Mouse (Mus musculus): Measurements from ENCODE around the gene Sorcs2. TPM values are rescaled to one million over a fixed set of nuclear protein-coding genes. Genes with fewer than 3 reads are reported as not detected.
"Not testable (repeated sequence)": the region's sequence is repeated elsewhere in the genome, so short reads cannot be mapped to it uniquely, and the experiment has no call there.

Sorcs2 gene
- polyA plus RNA-seq, 1 experiment from 2014 or later: 11.5 TPM

- no peak overlapping the region for H3K27ac ChIP-seq
- H3K27me3 ChIP-seq (ENCODE audit: control insufficient read depth, insufficient read depth, low read length): no peaks in the 10 kb centered on the region; the same call in 1 of the 2 replicates
- no peaks in the 10 kb centered on the region for H3K9me3 ChIP-seq (ENCODE audit: control insufficient read depth, low read length)
- ATAC-seq (ENCODE audit: low FRiP score): no peak
- H3K4me2 ChIP-seq (replicated peaks): peak overlapping the region; percentile 99
- H3K36me3 ChIP-seq (replicated peaks; ENCODE audit: control insufficient read depth, insufficient read depth): no peaks in the 10 kb centered on the region
- DNase-seq (ENCODE audit: low spot score): peak; percentile 71
- 74% methylated on average over 3 of the region's 3 CpGs for WGBS
- no peak overlapping the region for H3K9ac ChIP-seq
- H3K4me1 ChIP-seq (replicated peaks; ENCODE audit: control insufficient read depth, insufficient read depth, low read length): peaks cover 24% of the 10 kb centered on the region
- H3K4me3 ChIP-seq (replicated peaks; ENCODE audit: low read length): peak overlapping the region; percentile 87; the same call in 1 of the 2 replicates
These were observed 1.9 kb downstream of the Sorcs2 start for GRCm38 (mm10) chr5:36396011-36396410.

GRCm38 (mm10) chr5:36394840-36395515 is 3.0 kb downstream of the Sorcs2 start:
- H3K4me1 ChIP-seq (replicated peaks; ENCODE audit: control insufficient read depth, insufficient read depth, low read length): peaks cover 24% of the 10 kb centered on the region
- H3K4me3 ChIP-seq (replicated peaks; ENCODE audit: low read length): no peak overlapping the region
- 36% methylated on average over 11 of the region's 11 CpGs for WGBS
- no peak for DNase-seq (ENCODE audit: low spot score)
- no peaks in the 10 kb centered on the region for H3K9me3 ChIP-seq (ENCODE audit: control insufficient read depth, low read length)
- no peak overlapping the region for H3K27ac ChIP-seq
- no peaks in the 10 kb centered on the region for H3K27me3 ChIP-seq (ENCODE audit: control insufficient read depth, insufficient read depth, low read length)
- no peaks in the 10 kb centered on the region for H3K36me3 ChIP-seq (replicated peaks; ENCODE audit: control insufficient read depth, insufficient read depth)
- peak overlapping the region; percentile 99; the same call in 1 of the 2 replicates for H3K4me2 ChIP-seq (replicated peaks)
- H3K9ac ChIP-seq: no peak overlapping the region
- ATAC-seq (ENCODE audit: low FRiP score): no peak

GRCm38 (mm10) chr5:36391751-36392150 is 6.2 kb downstream of the Sorcs2 start:
- no peak for ATAC-seq (ENCODE audit: low FRiP score)
- no peak overlapping the region for H3K4me2 ChIP-seq (replicated peaks)
- 76% methylated on average over 4 of the region's 4 CpGs for WGBS
- no peaks in the 10 kb centered on the region for H3K36me3 ChIP-seq (replicated peaks; ENCODE audit: control insufficient read depth, insufficient read depth)
- H3K9ac ChIP-seq: no peak overlapping the region
- no peak overlapping the region for H3K27ac ChIP-seq
- H3K4me1 ChIP-seq (replicated peaks; ENCODE audit: control insufficient read depth, insufficient read depth, low read length): peaks cover 18% of the 10 kb centered on the region
- no peak for DNase-seq (ENCODE audit: low spot score)
- H3K27me3 ChIP-seq (ENCODE audit: control insufficient read depth, insufficient read depth, low read length): no peaks in the 10 kb centered on the region
- no peak overlapping the region for H3K4me3 ChIP-seq (replicated peaks; ENCODE audit: low read length)
- no peaks in the 10 kb centered on the region for H3K9me3 ChIP-seq (ENCODE audit: control insufficient read depth, low read length)

GRCm38 (mm10) chr5:36390591-36390927 is 7.4 kb downstream of the Sorcs2 start:
- DNase-seq (ENCODE audit: low spot score); H3K27ac ChIP-seq; H3K9ac ChIP-seq; H3K9me3 ChIP-seq (ENCODE audit: control insufficient read depth, low read length); H3K27me3 ChIP-seq (ENCODE audit: control insufficient read depth, insufficient read depth, low read length); H3K4me2 ChIP-seq (replicated peaks); ATAC-seq (ENCODE audit: low FRiP score); H3K4me1 ChIP-seq (replicated peaks; ENCODE audit: control insufficient read depth, insufficient read depth, low read length); H3K36me3 ChIP-seq (replicated peaks; ENCODE audit: control insufficient read depth, insufficient read depth); H3K4me3 ChIP-seq (replicated peaks; ENCODE audit: low read length): not testable (repeated sequence)

- Histone ChIP-seq H3K4me1 (replicated peaks; ENCODE audit: control insufficient read depth, insufficient read depth, low read length) (0 out of 2 replicates have a peak, but pooled peaks cover under 1% of the 10 kb centered on the region), H3K36me3 (replicated peaks; ENCODE audit: control insufficient read depth, insufficient read depth) (no peaks in the 10 kb centered on the region), H3K27me3 (ENCODE audit: control insufficient read depth, insufficient read depth, low read length) (no peaks in the 10 kb centered on the region), H3K4me3 (replicated peaks; ENCODE audit: low read length) (no peak overlapping the region), H3K9me3 (ENCODE audit: control insufficient read depth, low read length) (no peaks in the 10 kb centered on the region), H3K27ac (no peak overlapping the region), H3K4me2 (replicated peaks) (no peak overlapping the region), H3K9ac (no peak overlapping the region)
- 89% methylated on average over 9 of the region's 9 CpGs for WGBS
- no peak for ATAC-seq (ENCODE audit: low FRiP score)
- DNase-seq (ENCODE audit: low spot score): no peak
These were observed 8.0 kb downstream of the Sorcs2 start for GRCm38 (mm10) chr5:36389731-36390590.

- H3K4me2 ChIP-seq (replicated peaks): no peak overlapping the region
- no peaks in the 10 kb centered on the region for H3K36me3 ChIP-seq (replicated peaks; ENCODE audit: control insufficient read depth, insufficient read depth)
- no peaks in the 10 kb centered on the region for H3K4me1 ChIP-seq (replicated peaks; ENCODE audit: control insufficient read depth, insufficient read depth, low read length)
- H3K4me3 ChIP-seq (replicated peaks; ENCODE audit: low read length): no peak overlapping the region
- no peak for ATAC-seq (ENCODE audit: low FRiP score)
- 45% methylated on average over 5 of the region's 5 CpGs for WGBS
- H3K27me3 ChIP-seq (ENCODE audit: control insufficient read depth, insufficient read depth, low read length): no peaks in the 10 kb centered on the region
- H3K9ac ChIP-seq: no peak overlapping the region
- no peak for DNase-seq (ENCODE audit: low spot score)
- no peak overlapping the region for H3K27ac ChIP-seq
- H3K9me3 ChIP-seq (ENCODE audit: control insufficient read depth, low read length): no peaks in the 10 kb centered on the region
These were observed 12.9 kb downstream of the Sorcs2 start for GRCm38 (mm10) chr5:36385062-36385461.

- Histone ChIP-seq H3K4me1 (replicated peaks; ENCODE audit: control insufficient read depth, insufficient read depth, low read length) (no peaks in the 10 kb centered on the region), H3K4me2 (replicated peaks) (no peak overlapping the region)
These were observed 14.5 kb downstream of the Sorcs2 start for GRCm38 (mm10) chr5:36383431-36383830.

GRCm38 (mm10) chr5:36382721-36383120 is 15.2 kb downstream of the Sorcs2 start:
- H3K9ac ChIP-seq: no peak overlapping the region
- H3K4me2 ChIP-seq (replicated peaks): no peak overlapping the region
- no peaks in the 10 kb centered on the region for H3K27me3 ChIP-seq (ENCODE audit: control insufficient read depth, insufficient read depth, low read length)
- no peak for DNase-seq (ENCODE audit: low spot score)
- H3K4me3 ChIP-seq (replicated peaks; ENCODE audit: low read length): no peak overlapping the region
- no peaks in the 10 kb centered on the region for H3K4me1 ChIP-seq (replicated peaks; ENCODE audit: control insufficient read depth, insufficient read depth, low read length)
- 86% methylated on average over 4 of the region's 4 CpGs for WGBS
- no peaks in the 10 kb centered on the region for H3K36me3 ChIP-seq (replicated peaks; ENCODE audit: control insufficient read depth, insufficient read depth)
- ATAC-seq (ENCODE audit: low FRiP score): no peak
- no peaks in the 10 kb centered on the region for H3K9me3 ChIP-seq (ENCODE audit: control insufficient read depth, low read length)
- no peak overlapping the region for H3K27ac ChIP-seq

More at GRCm38 (mm10) chr5:36383431-36383830, 14.5 kb downstream of the Sorcs2 start:
- H3K27me3 ChIP-seq (ENCODE audit: control insufficient read depth, insufficient read depth, low read length): no peaks in the 10 kb centered on the region
- H3K36me3 ChIP-seq (replicated peaks; ENCODE audit: control insufficient read depth, insufficient read depth): no peaks in the 10 kb centered on the region
- H3K9me3 ChIP-seq (ENCODE audit: control insufficient read depth, low read length): no peaks in the 10 kb centered on the region
- no peak overlapping the region for H3K4me3 ChIP-seq (replicated peaks; ENCODE audit: low read length)
- ATAC-seq (ENCODE audit: low FRiP score) (no peak), DNase-seq (ENCODE audit: low spot score) (no peak)
- H3K9ac ChIP-seq: no peak overlapping the region
- H3K27ac ChIP-seq: no peak overlapping the region
- 85% methylated on average over 4 of the region's 4 CpGs for WGBS

GRCm38 (mm10) chr5:36382134-36382693 is 15.7 kb downstream of the Sorcs2 start:
- Histone ChIP-seq H3K27ac (no peak overlapping the region), H3K9ac (no peak overlapping the region), H3K4me3 (replicated peaks; ENCODE audit: low read length) (no peak overlapping the region), H3K4me1 (replicated peaks; ENCODE audit: control insufficient read depth, insufficient read depth, low read length) (no peaks in the 10 kb centered on the region), H3K36me3 (replicated peaks; ENCODE audit: control insufficient read depth, insufficient read depth) (no peaks in the 10 kb centered on the region), H3K9me3 (ENCODE audit: control insufficient read depth, low read length) (no peaks in the 10 kb centered on the region), H3K27me3 (ENCODE audit: control insufficient read depth, insufficient read depth, low read length) (no peaks in the 10 kb centered on the region), H3K4me2 (replicated peaks) (no peak overlapping the region)
- ATAC-seq (ENCODE audit: low FRiP score): no peak
- no peak for DNase-seq (ENCODE audit: low spot score)
- WGBS: 74% methylated on average over 8 of the region's 8 CpGs

All from hindbrain, embryonic 14.5 days (tissue).